Mouse (Mus musculus) ES-Bruce4 (cell line): Measurements from ENCODE around the gene Eaf2. TPM values are rescaled to one million over a fixed set of nuclear protein-coding genes. Genes with fewer than 3 reads are reported as not detected.

ENCODE experiments used
- H3K27ac ChIP-seq: 2 replicates; pipeline ENCODE4 v1.5.1; 2012; ENCODE audit warnings: low read length, inconsistent platforms; ENCODE audit not compliant: insufficient read depth
- H3K27me3 ChIP-seq: 2 replicates; pipeline ENCODE4 v1.6.1; 2012; ENCODE audit warnings: mild to moderate bottlenecking, low read length, inconsistent platforms; ENCODE audit not compliant: control insufficient read depth, poor library complexity, insufficient read depth, severe bottlenecking
- H3K36me3 ChIP-seq: 2 replicates; pipeline ENCODE4 v1.6.1; 2012; ENCODE audit warnings: inconsistent platforms, mild to moderate bottlenecking, low read length, moderate library complexity; ENCODE audit not compliant: control insufficient read depth, poor library complexity, insufficient read depth, severe bottlenecking
- H3K4me1 ChIP-seq: one replicate; pipeline ENCODE4 v1.8.1; 2011; ENCODE audit warnings: low read length; ENCODE audit not compliant: control insufficient read depth, insufficient read depth
- H3K4me3 ChIP-seq: 2 replicates; pipeline ENCODE4 v1.5.1; 2011; ENCODE audit warnings: low read depth, mild to moderate bottlenecking, low read length
- H3K9ac ChIP-seq: 2 replicates; pipeline ENCODE4 v1.6.1; 2012; ENCODE audit warnings: low read depth, mild to moderate bottlenecking, inconsistent platforms; ENCODE audit not compliant: poor library complexity, severe bottlenecking
- H3K9me3 ChIP-seq: replicated peaks from 2 replicates; pipeline ENCODE4 v1.6.1; 2012; ENCODE audit warnings: mild to moderate bottlenecking, low read length, inconsistent platforms; ENCODE audit not compliant: control insufficient read depth, poor library complexity, insufficient read depth, severe bottlenecking
- CTCF ChIP-seq: IDR thresholded peaks from one replicate; pipeline ENCODE4 v1.8.1; 2011; ENCODE audit warnings: low read depth, low read length
- EP300 ChIP-seq: IDR thresholded peaks from 2 replicates; pipeline ENCODE4 v1.6.1; 2011; ENCODE audit warnings: low read depth, low read length; ENCODE audit not compliant: insufficient read depth
- POLR2A ChIP-seq: IDR thresholded peaks from one replicate; pipeline ENCODE4 v1.8.1; 2011; ENCODE audit warnings: low read length; ENCODE audit not compliant: insufficient read depth
- polyA plus RNA-seq: library from polyadenylated mRNA; stranded (reverse); fragments of >200 nt; gene quantifications from 2 replicates; pipeline ENCODE4 v1.2.4, GENCODE M21; 2011; ENCODE audit warnings: low read depth; ENCODE audit not compliant: missing spikeins, insufficient read depth, insufficient read length

Gene Eaf2
- polyA plus RNA-seq, 1 experiment = 2.4 TPM

DNA sequence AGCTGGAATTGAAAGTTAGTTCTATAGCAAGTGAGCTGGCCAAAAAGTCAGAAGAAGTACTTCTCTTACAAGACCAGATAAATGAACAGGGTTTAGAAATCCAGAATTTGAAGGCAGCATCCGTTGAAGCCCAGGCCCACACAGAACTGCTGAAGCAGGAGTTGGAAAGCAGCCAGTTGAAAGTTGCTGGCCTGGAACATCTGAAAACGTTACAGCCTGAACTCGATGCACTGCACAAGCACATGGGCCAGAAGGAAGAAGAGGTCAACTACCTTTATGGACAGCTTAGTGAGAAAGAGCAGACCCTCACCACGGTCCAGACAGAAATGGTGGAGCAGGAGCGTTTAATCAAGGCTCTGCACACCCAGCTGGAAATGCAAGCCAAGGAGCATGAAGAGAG, 39.4 kb upstream of the Eaf2 start:
- Histone ChIP-seq H3K36me3 (no peaks in the 10 kb centered on the region; the same call in 1 of the 2 replicates), H3K9ac (no peak overlapping the region), H3K4me3 (no peak overlapping the region), H3K4me1 (no peaks in the 10 kb centered on the region), H3K27ac (no peak overlapping the region), H3K9me3 (no peaks in the 10 kb centered on the region), H3K27me3 (no peaks in the 10 kb centered on the region)
- TF ChIP-seq CTCF (no peak), EP300 (no peak), POLR2A (no peak)

- H3K4me1 ChIP-seq = no peaks in the 10 kb centered on the region
- peaks cover 7% of the 10 kb centered on the region; the same call in 1 of the 2 replicates for H3K36me3 ChIP-seq
These were observed 37.5 kb upstream of the Eaf2 start for GRCm38 (mm10) chr16:36912311-36912710.

GRCm38 (mm10) chr16:36911909-36912308, 37.1 kb upstream of the Eaf2 start:
- Histone ChIP-seq H3K36me3 (peaks cover 7% of the 10 kb centered on the region; the same call in 1 of the 2 replicates), H3K9me3 (0 out of 2 replicates have a peak, but pooled peaks cover 2% of the 10 kb centered on the region), H3K27me3 (no peaks in the 10 kb centered on the region), H3K27ac (no peak overlapping the region), H3K4me3 (no peak overlapping the region), H3K4me1 (no peaks in the 10 kb centered on the region), H3K9ac (no peak overlapping the region)
- no peak for TF ChIP-seq CTCF
- no peak for TF ChIP-seq EP300
- TF ChIP-seq POLR2A = no peak

More at GRCm38 (mm10) chr16:36912311-36912710, 37.5 kb upstream of the Eaf2 start:
- Histone ChIP-seq H3K27ac (no peak overlapping the region), H3K9me3 (no peaks in the 10 kb centered on the region), H3K9ac (no peak overlapping the region), H3K27me3 (no peaks in the 10 kb centered on the region), H3K4me3 (no peak overlapping the region)
- TF ChIP-seq EP300 = no peak
- TF ChIP-seq CTCF = no peak
- no peak for TF ChIP-seq POLR2A

- Histone ChIP-seq H3K27ac (no peak overlapping the region), H3K9me3 (0 out of 2 replicates have a peak, but pooled peaks cover 3% of the 10 kb centered on the region), H3K4me1 (no peaks in the 10 kb centered on the region), H3K36me3 (peaks cover 14% of the 10 kb centered on the region), H3K4me3 (no peak overlapping the region), H3K27me3 (no peaks in the 10 kb centered on the region), H3K9ac (no peak overlapping the region)
- TF ChIP-seq EP300 (no peak), CTCF (no peak), POLR2A (no peak)
These were observed 28.4 kb upstream of the Eaf2 start for GRCm38 (mm10) chr16:36903156-36903555.

DNA sequence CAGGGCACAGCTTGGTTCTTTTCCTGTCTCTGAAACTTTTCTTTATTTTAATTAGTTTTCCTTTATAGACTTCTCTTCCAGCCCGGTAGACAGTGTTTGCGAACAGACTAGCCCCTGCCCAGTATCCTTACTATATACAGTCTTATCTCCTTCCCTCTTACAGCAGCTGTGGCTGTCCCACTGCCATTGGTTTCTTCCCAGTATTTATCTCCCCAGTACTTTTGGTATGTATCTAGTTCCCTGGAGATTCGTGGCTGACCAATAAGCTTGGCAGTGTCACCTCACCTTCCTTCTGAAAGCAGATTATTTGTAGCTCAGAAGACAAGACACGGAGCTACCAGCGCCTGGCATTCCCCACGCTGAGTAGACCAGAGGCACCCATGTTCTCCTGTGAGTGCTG, 21.9 kb upstream of the Eaf2 start:
- peaks cover 5% of the 10 kb centered on the region; the same call in 1 of the 2 replicates for H3K36me3 ChIP-seq
- H3K27me3 ChIP-seq = no peaks in the 10 kb centered on the region
- H3K9ac ChIP-seq = no peak overlapping the region
- no peaks in the 10 kb centered on the region for H3K9me3 ChIP-seq
- H3K4me1 ChIP-seq = no peaks in the 10 kb centered on the region
- TF ChIP-seq POLR2A (no peak), CTCF (no peak), EP300 (no peak)
- no peak overlapping the region for H3K27ac ChIP-seq
- no peak overlapping the region for H3K4me3 ChIP-seq

- no peak overlapping the region for H3K27ac ChIP-seq
- no peaks in the 10 kb centered on the region for H3K27me3 ChIP-seq
- H3K4me3 ChIP-seq = no peak overlapping the region
- no peaks in the 10 kb centered on the region for H3K9me3 ChIP-seq
- no peaks in the 10 kb centered on the region for H3K4me1 ChIP-seq
- no peak overlapping the region for H3K9ac ChIP-seq
- H3K36me3 ChIP-seq = no peaks in the 10 kb centered on the region
- no peak for TF ChIP-seq POLR2A
These were observed 18.5 kb upstream of the Eaf2 start for GRCm38 (mm10) chr16:36893317-36893716.
